Mouse (Mus musculus) kidney, adult 9 months (tissue): ENCODE data around the gene Atp2c2.

ENCODE experiments used
- DNase-seq: peaks from one replicate; pipeline ENCODE4 v3.0.0; 2022

Atp2c2 gene

GRCm38 (mm10) chr8:119743291-119744026, 43.6 kb downstream of the Atp2c2 start:
- peak; percentile 32 for DNase-seq

- DNase-seq: no peak
These were observed 44.8 kb downstream of the Atp2c2 start for GRCm38 (mm10) chr8:119744604-119745003.

GRCm38 (mm10) chr8:119755238-119756146, 55.7 kb downstream of the Atp2c2 start:
- peak; percentile 27 for DNase-seq

- no peak for DNase-seq
These were observed 56.3 kb downstream of the Atp2c2 start for GRCm38 (mm10) chr8:119756147-119756461.

GRCm38 (mm10) chr8:119756538-119756937, 56.7 kb downstream of the Atp2c2 start:
- no peak for DNase-seq

GRCm38 (mm10) chr8:119761692-119762091, 61.9 kb downstream of the Atp2c2 start:
- no peak for DNase-seq

GRCm38 (mm10) chr8:119762226-119763220, 62.7 kb downstream of the Atp2c2 start:
- no peak for DNase-seq

- DNase-seq: no peak
These were observed 65.5 kb downstream of the Atp2c2 start for GRCm38 (mm10) chr8:119765311-119765710.

GRCm38 (mm10) chr8:119765761-119766444, 66.1 kb downstream of the Atp2c2 start:
- no peak for DNase-seq

GRCm38 (mm10) chr8:119776668-119777245, 76.9 kb downstream of the Atp2c2 start:
- no peak for DNase-seq

GRCm38 (mm10) chr8:119777765-119778164, 78.0 kb downstream of the Atp2c2 start:
- no peak for DNase-seq

GRCm38 (mm10) chr8:119778263-119778662, 78.5 kb downstream of the Atp2c2 start, which contains the start of gene Tldc1:
TSS of gene Tldc1 (minus strand) at chr8:119778416.
- DNase-seq: peak; percentile 100

- DNase-seq: peak; percentile 92
These were observed 79.4 kb downstream of the Atp2c2 start for GRCm38 (mm10) chr8:119779013-119779737.

GRCm38 (mm10) chr8:119780402-119781049, 80.7 kb downstream of the Atp2c2 start:
- no peak for DNase-seq

- peak; percentile 51 for DNase-seq
These were observed 81.5 kb downstream of the Atp2c2 start for GRCm38 (mm10) chr8:119781086-119781840.

GRCm38 (mm10) chr8:119782715-119783114, 82.9 kb downstream of the Atp2c2 start:
- peak; percentile 79 for DNase-seq

- DNase-seq: no peak
These were observed 83.8 kb downstream of the Atp2c2 start for GRCm38 (mm10) chr8:119783579-119783978.

GRCm38 (mm10) chr8:119784141-119784574, 84.3 kb downstream of the Atp2c2 start:
- no peak for DNase-seq

- no peak for DNase-seq
These were observed 84.9 kb downstream of the Atp2c2 start for GRCm38 (mm10) chr8:119784676-119785075.
